Mouse (Mus musculus) frontal cortex, postnatal 36 days (tissue): ENCODE results near the gene Tmco3.

Experiments used
- DNase-seq, 2 experiments: peaks; one replicate each; pipeline ENCODE4 v3.0.0; 2022; ENCODE audit warnings: low spot score in 2 of 2

The Tmco3 gene

DNA sequence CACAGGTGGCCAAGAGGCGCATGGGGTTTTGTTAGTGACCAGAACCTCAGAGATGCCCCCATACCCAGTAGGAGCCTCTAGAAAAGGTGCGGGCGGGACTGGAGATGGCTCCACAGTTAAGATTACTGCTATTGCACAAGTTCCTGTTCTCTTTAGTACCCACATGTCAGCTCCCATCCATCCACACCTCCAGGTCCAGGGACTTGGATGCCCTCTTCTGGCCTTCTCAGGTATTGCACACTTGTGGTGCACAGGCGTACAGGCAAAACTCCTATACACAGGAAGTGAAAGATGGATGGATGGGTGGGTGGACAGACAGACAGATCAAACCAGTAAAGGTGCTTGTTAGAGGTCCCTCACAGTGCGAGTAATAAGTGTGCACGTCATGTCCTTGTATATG, 73.9 kb downstream of the Tmco3 start:
- DNase-seq = no peak
